Mouse (Mus musculus) embryonic facial prominence, embryonic 10.5 days (tissue): ENCODE measurements around the gene Ap1m1. TPM values are rescaled to one million over a fixed set of nuclear protein-coding genes. Genes with fewer than 3 reads are reported as not detected.
A peak's percentile ranks its signal among the peaks of the same experiment; 100 is the strongest.

Experiments
- DNase-seq: peaks from one replicate; pipeline ENCODE4 v3.0.0-alpha.2; 2017; ENCODE audit warnings: low spot score
- H3K27ac ChIP-seq: fragments of 300-500 bp; sonication (generic); replicated peaks from 2 replicates; pipeline ENCODE4 v1.5.1; 2016; ENCODE audit warnings: mild to moderate bottlenecking
- H3K27me3 ChIP-seq: fragments of 300-500 bp; sonication (generic); replicated peaks from 2 replicates; pipeline ENCODE4 v1.6.1; 2016; ENCODE audit warnings: low read depth, mild to moderate bottlenecking; ENCODE audit not compliant: poor library complexity, severe bottlenecking
- H3K36me3 ChIP-seq: fragments of 300-500 bp; sonication (generic); replicated peaks from 2 replicates; pipeline ENCODE4 v1.6.1; 2016; ENCODE audit warnings: mild to moderate bottlenecking, moderate library complexity
- H3K4me1 ChIP-seq: fragments of 300-500 bp; sonication (generic); 2 replicates; pipeline ENCODE4 v1.6.1; 2016
- H3K4me3 ChIP-seq: fragments of 300-500 bp; sonication (generic); 2 replicates; pipeline ENCODE4 v1.5.1; 2016; ENCODE audit warnings: mild to moderate bottlenecking, moderate library complexity
- H3K9me3 ChIP-seq: fragments of 300-500 bp; sonication (generic); 2 replicates; pipeline ENCODE4 v1.6.1; 2016; ENCODE audit warnings: mild to moderate bottlenecking
- WGBS: fragments of 180-500 bp; shearing (Covaris S2); methylation state at CpG from one replicate; pipeline ENCODE4 v1.1.7; 2016; 5-methylcytosine and 5-hydroxymethylcytosine counted together
- polyA plus RNA-seq: library from polyadenylated mRNA; unstranded; fragments of >200 nt; fragmentation: Nextera tagmentation; extraction: Ambion mirVana; gene quantifications from 2 replicates; pipeline ENCODE4 v1.2.1, GENCODE M21; 2016

Ap1m1 gene
- polyA plus RNA-seq, 1 experiment from 2014 or later, result 139 TPM

DNA sequence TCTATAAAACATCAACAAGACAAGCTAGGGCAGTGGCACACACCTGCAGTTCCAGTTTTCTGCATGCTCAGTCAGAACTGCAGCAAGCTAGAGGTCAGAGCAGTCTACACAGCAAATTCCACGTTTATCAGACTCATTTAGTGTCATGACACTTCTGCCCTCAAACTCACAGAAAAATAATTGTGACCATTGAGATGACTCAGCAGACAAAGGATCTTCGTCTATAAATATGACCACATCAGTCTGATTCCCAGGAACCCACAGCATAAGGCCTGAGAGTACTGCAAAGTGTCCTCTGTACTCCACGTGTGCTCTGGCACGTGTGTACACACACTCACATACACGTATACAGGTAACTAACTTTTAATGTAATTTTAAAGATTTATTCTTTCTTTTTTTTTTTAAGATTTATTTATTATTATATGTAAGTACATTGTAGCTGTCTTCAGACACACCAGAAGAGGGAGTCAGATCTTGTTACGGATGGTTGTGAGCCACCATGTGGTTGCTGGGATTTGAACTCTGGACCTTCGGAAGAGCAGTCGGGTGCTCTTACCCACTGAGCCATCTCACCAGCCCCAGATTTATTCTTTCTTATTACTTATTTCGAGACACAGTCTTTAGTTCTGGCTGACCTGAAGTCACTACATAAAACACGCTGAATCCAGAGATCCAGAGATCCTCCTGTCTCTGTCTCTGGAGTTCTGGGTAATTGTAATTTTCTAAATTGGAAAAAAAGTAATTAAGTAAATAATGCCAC is 20.9 kb upstream of the Ap1m1 start:
- 81% methylated on average over 10 of the region's 10 CpGs for WGBS
- Histone ChIP-seq H3K27me3 (peaks cover 5% of the 10 kb centered on the region), H3K36me3 (peaks cover 34% of the 10 kb centered on the region), H3K4me3 (peak overlapping the region; percentile 92), H3K27ac (peak overlapping the region; percentile 91), H3K9me3 (no peaks in the 10 kb centered on the region), H3K4me1 (peaks cover 18% of the 10 kb centered on the region)
- DNase-seq, result no peak

- H3K27me3 ChIP-seq, result peaks cover 5% of the 10 kb centered on the region
- 14% methylated on average over 39 of the region's 39 CpGs for WGBS
- no peaks in the 10 kb centered on the region for H3K9me3 ChIP-seq
- peaks cover 38% of the 10 kb centered on the region for H3K36me3 ChIP-seq
- peak; percentile 93 for DNase-seq
- H3K4me1 ChIP-seq, result peaks cover 18% of the 10 kb centered on the region
- peak within 1 kb of the TSS; percentile 91 for H3K27ac ChIP-seq
- H3K4me3 ChIP-seq, result peak within 1 kb of the TSS; percentile 92
Observed at GRCm38 (mm10) chr8:72219541-72220363, 20.1 kb upstream of the Ap1m1 start, which contains the start of gene Fam32a. Gene Fam32a, plus strand, starts transcription at chr8:72219730.

GRCm38 (mm10) chr8:72220758-72221157 is 19.1 kb upstream of the Ap1m1 start:
- Histone ChIP-seq H3K36me3 (peaks cover 38% of the 10 kb centered on the region), H3K27ac (no peak overlapping the region), H3K4me3 (peak overlapping the region; percentile 92), H3K4me1 (peaks cover 18% of the 10 kb centered on the region), H3K27me3 (peaks cover 5% of the 10 kb centered on the region), H3K9me3 (no peaks in the 10 kb centered on the region)
- no peak for DNase-seq
- 87% methylated on average over 4 of the region's 4 CpGs for WGBS

DNA sequence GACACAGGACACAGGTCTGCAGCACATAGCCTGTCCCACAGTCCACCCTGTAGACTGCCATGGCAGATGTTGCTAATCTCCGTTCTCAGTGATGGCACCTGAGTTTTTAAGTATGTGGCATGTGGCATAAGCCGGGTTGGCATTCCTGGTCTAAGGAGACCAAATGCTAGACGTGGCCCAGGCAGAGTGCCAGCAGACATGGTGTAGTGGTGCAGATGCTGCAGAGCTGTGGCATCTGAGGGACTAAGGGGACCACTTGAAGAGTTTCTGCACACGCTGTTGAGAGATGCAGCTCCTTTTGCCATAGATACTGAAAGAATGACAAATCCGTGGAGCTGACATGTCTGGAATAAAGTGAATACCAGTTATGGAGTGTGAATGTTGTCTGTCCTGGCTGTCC is 17.2 kb upstream of the Ap1m1 start:
- WGBS, result 93% methylated on average over 5 of the region's 5 CpGs

DNA sequence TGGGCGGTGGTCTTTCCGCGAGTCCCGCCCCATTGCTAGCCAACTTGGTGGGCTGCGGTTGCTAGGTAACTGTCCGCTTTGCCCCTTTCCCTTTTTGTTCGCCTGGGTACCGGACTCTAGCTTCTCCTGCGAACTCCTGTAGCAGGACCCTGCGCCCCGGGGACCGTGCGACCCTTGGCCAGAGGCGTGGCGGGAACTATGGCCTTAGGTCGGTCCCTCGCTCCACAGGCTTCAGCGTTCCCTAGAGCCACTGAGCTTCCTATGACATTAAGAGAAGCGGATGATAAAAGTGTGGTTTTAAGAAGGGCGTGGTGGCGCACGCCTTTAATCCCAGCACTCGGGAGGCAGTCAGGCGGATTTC is 565 bp downstream of the Ap1m1 start:
- DNase-seq, result no peak

More for the DNA sequence above, 17.2 kb upstream of the Ap1m1 start:
- Histone ChIP-seq H3K36me3 (peaks cover 38% of the 10 kb centered on the region), H3K27ac (no peak overlapping the region), H3K27me3 (no peaks in the 10 kb centered on the region), H3K9me3 (no peaks in the 10 kb centered on the region), H3K4me1 (peaks cover 18% of the 10 kb centered on the region), H3K4me3 (no peak overlapping the region)
- DNase-seq, result no peak

GRCm38 (mm10) chr8:72240951-72241350 is 1.1 kb downstream of the Ap1m1 start:
- H3K36me3 ChIP-seq, result peaks cover 25% of the 10 kb centered on the region
- 74% methylated on average over 7 of the region's 7 CpGs for WGBS
- no peak for DNase-seq
- peak overlapping the region; percentile 95 for H3K27ac ChIP-seq
- H3K27me3 ChIP-seq, result no peaks in the 10 kb centered on the region
- H3K4me1 ChIP-seq, result peaks cover 11% of the 10 kb centered on the region
- H3K9me3 ChIP-seq, result no peaks in the 10 kb centered on the region
- peak overlapping the region; percentile 80 for H3K4me3 ChIP-seq

More for the DNA sequence above, 565 bp downstream of the Ap1m1 start:
- peaks cover 21% of the 10 kb centered on the region for H3K36me3 ChIP-seq
- H3K27ac ChIP-seq, result peak overlapping the region; percentile 95
- WGBS, result 1% methylated on average over 24 of the region's 24 CpGs
- H3K27me3 ChIP-seq, result no peaks in the 10 kb centered on the region
- peaks cover 11% of the 10 kb centered on the region for H3K4me1 ChIP-seq
- H3K4me3 ChIP-seq, result peak overlapping the region; percentile 80
- no peaks in the 10 kb centered on the region for H3K9me3 ChIP-seq

- no peak for DNase-seq
- Histone ChIP-seq H3K27me3 (no peaks in the 10 kb centered on the region), H3K36me3 (peaks cover 38% of the 10 kb centered on the region), H3K4me1 (peaks cover 11% of the 10 kb centered on the region), H3K9me3 (no peaks in the 10 kb centered on the region), H3K27ac (no peak overlapping the region), H3K4me3 (no peak overlapping the region)
- WGBS, result 95% methylated on average over 1 of the region's 1 CpGs
Observed at GRCm38 (mm10) chr8:72242226-72242625, 2.4 kb downstream of the Ap1m1 start.

DNA sequence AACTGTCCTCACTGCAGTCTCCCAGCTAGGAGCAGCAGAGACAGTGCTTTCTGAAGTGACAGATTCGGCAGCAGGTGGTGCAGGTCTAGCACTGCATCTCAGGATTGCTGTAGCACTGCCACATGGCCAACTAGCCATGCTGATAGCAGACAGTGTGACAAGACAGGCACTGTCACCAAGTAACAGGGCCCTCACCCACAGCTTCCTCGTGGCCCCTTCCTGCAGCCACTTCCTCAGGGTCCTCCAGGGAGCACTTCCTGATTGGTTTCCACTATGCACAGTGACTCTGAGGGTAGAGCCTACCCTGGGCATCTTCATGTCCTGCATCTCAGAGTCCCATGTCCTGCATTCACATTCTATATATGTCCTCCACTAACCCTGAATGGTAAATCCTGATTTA is 4.8 kb downstream of the Ap1m1 start:
- Histone ChIP-seq H3K36me3 (peaks cover 45% of the 10 kb centered on the region), H3K27me3 (no peaks in the 10 kb centered on the region), H3K9me3 (no peaks in the 10 kb centered on the region), H3K4me1 (peaks cover 9% of the 10 kb centered on the region), H3K4me3 (no peak overlapping the region), H3K27ac (no peak overlapping the region)
- no peak for DNase-seq
- WGBS, result 77% methylated on average over 2 of the region's 2 CpGs

GRCm38 (mm10) chr8:72257171-72257901 is 17.5 kb downstream of the Ap1m1 start:
- Histone ChIP-seq H3K36me3 (peaks cover 34% of the 10 kb centered on the region), H3K4me3 (no peak overlapping the region), H3K27ac (no peak overlapping the region), H3K4me1 (peaks cover 4% of the 10 kb centered on the region; the same call in 1 of the 2 replicates), H3K27me3 (no peaks in the 10 kb centered on the region), H3K9me3 (no peaks in the 10 kb centered on the region)
- WGBS, result 54% methylated on average over 7 of the region's 7 CpGs
- peak; percentile 55 for DNase-seq

DNA sequence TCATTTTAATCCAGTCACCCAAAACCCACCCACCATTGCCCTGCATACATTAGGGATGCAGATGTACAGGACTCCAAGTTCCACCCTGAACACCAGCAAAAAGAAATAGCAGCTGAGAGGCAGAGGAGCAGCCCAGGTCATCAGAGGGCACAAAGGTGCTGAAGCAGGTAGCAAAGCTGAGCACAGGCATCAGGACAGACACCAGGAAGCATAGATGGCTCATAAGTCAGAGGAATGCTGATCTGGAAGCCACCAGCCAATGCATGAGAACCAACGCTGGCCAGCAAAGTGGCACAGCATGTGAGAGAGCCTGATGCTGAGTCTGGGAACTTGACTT is 18.1 kb downstream of the Ap1m1 start:
- Histone ChIP-seq H3K36me3 (peaks cover 28% of the 10 kb centered on the region), H3K27ac (no peak overlapping the region), H3K4me3 (no peak overlapping the region), H3K4me1 (peaks cover 4% of the 10 kb centered on the region; the same call in 1 of the 2 replicates), H3K27me3 (no peaks in the 10 kb centered on the region), H3K9me3 (no peaks in the 10 kb centered on the region)
- WGBS, result 96% methylated on average over 1 of the region's 1 CpGs
- no peak for DNase-seq

DNA sequence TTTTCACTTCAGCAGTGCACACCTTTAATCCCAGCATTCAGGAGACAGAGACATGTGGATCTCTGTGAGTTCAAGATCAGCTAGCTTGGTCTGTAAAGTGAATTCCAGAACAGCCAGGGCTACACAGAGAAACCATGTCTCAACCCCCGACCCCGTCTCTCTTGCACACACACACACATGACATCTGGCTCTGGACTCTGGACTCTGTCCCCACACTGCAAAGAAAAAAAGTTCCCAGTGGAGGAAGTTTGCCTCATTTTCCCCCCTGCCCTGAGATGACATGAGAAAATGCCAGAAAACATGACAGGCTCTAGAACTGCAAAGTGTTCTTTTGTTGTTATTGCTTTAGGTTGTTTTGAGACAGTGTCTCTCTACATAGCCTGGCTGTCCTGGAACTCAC is 20.0 kb downstream of the Ap1m1 start:
- peaks cover 4% of the 10 kb centered on the region; the same call in 1 of the 2 replicates for H3K4me1 ChIP-seq
- no peak for DNase-seq
- H3K36me3 ChIP-seq, result peaks cover 9% of the 10 kb centered on the region
- H3K27me3 ChIP-seq, result no peaks in the 10 kb centered on the region
- H3K4me3 ChIP-seq, result no peak overlapping the region
- WGBS, result 74% methylated on average over 2 of the region's 2 CpGs
- H3K27ac ChIP-seq, result no peak overlapping the region
- no peaks in the 10 kb centered on the region for H3K9me3 ChIP-seq

GRCm38 (mm10) chr8:72260585-72260984 is 20.8 kb downstream of the Ap1m1 start:
- 50% methylated on average over 4 of the region's 4 CpGs for WGBS
- Histone ChIP-seq H3K4me1 (peaks cover 4% of the 10 kb centered on the region; the same call in 1 of the 2 replicates), H3K9me3 (no peaks in the 10 kb centered on the region), H3K4me3 (no peak overlapping the region), H3K36me3 (peaks cover 9% of the 10 kb centered on the region), H3K27me3 (no peaks in the 10 kb centered on the region), H3K27ac (no peak overlapping the region)
- DNase-seq, result no peak
